Mouse (Mus musculus) spleen, adult 2 months (tissue): ENCODE measurements around the gene Ppm1h.

Source experiments
- CTCF ChIP-seq: fragments of 200-500 bp; IDR thresholded peaks from 2 replicates; pipeline ENCODE4 v1.5.1; 2011; ENCODE audit warnings: mild to moderate bottlenecking, inconsistent platforms; ENCODE audit not compliant: insufficient read depth, insufficient read length, insufficient replicate concordance; ENCODE audit errors: extremely low read depth
- POLR2A ChIP-seq: fragments of 200-500 bp; IDR thresholded peaks from 2 replicates; pipeline ENCODE4 v1.6.1; 2011; ENCODE audit warnings: low read depth, low read length, inconsistent platforms

DNA sequence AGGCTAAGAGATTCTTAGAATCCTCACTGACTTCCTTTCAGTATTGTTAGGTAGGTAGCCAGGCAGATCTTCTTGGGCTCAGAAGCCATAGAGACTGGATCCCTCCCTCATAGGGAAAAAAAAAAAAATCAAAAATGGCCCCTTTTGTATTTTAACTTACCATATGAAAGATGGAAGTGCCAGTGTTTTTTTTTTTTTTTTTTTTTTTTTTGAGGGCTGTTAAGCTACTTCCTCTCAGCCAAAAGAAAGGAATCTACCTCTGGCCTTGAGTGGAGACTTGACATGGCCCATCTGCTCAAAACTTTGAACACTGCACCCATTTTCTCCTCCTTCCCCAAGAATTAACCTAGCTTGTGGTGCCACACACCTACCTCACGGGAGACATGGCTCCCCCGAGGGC lies 127.3 kb downstream of the Ppm1h start:
- no peak for TF ChIP-seq CTCF
- TF ChIP-seq POLR2A, result no peak
